Mouse (Mus musculus): ENCODE results near the gene 3110040M04Rik.
"Not testable (repeated sequence)": the region's sequence is repeated elsewhere in the genome, so short reads cannot be mapped to it uniquely, and the experiment has no call there.

Gene 3110040M04Rik

GRCm38 (mm10) chr1:151192075-151192474 is 11.8 kb upstream of the 3110040M04Rik start, which contains the start of gene Gm8947:
Gene Gm8947 (plus strand): TSS chr1:151192376.
- in situ Hi-C loops (cut with MboI, MseI), result not testable (repeated sequence)

- in situ Hi-C loops (cut with MboI, MseI), result not testable (repeated sequence)
Observed at GRCm38 (mm10) chr1:151192739-151193138, 11.2 kb upstream of the 3110040M04Rik start.

GRCm38 (mm10) chr1:151195986-151196385 is 7.9 kb upstream of the 3110040M04Rik start:
- in situ Hi-C loops (cut with MboI, MseI), result not testable (repeated sequence)

- in situ Hi-C loops (cut with MboI, MseI), result not testable (repeated sequence)
Observed at GRCm38 (mm10) chr1:151196690-151197089, 7.2 kb upstream of the 3110040M04Rik start.

- in situ Hi-C loops (cut with MboI, MseI), result not testable (repeated sequence)
Observed at GRCm38 (mm10) chr1:151198120-151198519, 5.8 kb upstream of the 3110040M04Rik start, which contains the start of gene Gm47995. Gene Gm47995 (plus strand): TSS chr1:151198448.

GRCm38 (mm10) chr1:151200620-151201019 is 3.3 kb upstream of the 3110040M04Rik start:
- in situ Hi-C loops (cut with MboI, MseI), result not testable (repeated sequence)

- in situ Hi-C loops (cut with MboI, MseI), result not testable (repeated sequence)
Observed at GRCm38 (mm10) chr1:151202771-151203170, 1.1 kb upstream of the 3110040M04Rik start.

GRCm38 (mm10) chr1:151208493-151208892 is 4.6 kb downstream of the 3110040M04Rik start:
- in situ Hi-C loops (cut with MboI, MseI), result not testable (repeated sequence)

- in situ Hi-C loops (cut with MboI, MseI), result not testable (repeated sequence)
Observed at GRCm38 (mm10) chr1:151208944-151209343, 5.0 kb downstream of the 3110040M04Rik start.

- in situ Hi-C loops (cut with MboI, MseI), result not testable (repeated sequence)
Observed at GRCm38 (mm10) chr1:151209824-151210355, 6.0 kb downstream of the 3110040M04Rik start, which contains the start of gene Gm47996. Gene Gm47996 (plus strand): TSS chr1:151210131.

GRCm38 (mm10) chr1:151211666-151212065 is 7.7 kb downstream of the 3110040M04Rik start:
- in situ Hi-C loops (cut with MboI, MseI), result not testable (repeated sequence)

- in situ Hi-C loops (cut with MboI, MseI), result no loop called here
Observed at GRCm38 (mm10) chr1:151214862-151215261, 10.9 kb downstream of the 3110040M04Rik start.

- in situ Hi-C loops (cut with MboI, MseI), result no loop called here
Observed at GRCm38 (mm10) chr1:151215985-151216384, 12.1 kb downstream of the 3110040M04Rik start.

- in situ Hi-C loops (cut with MboI, MseI), result no loop called here
Observed at GRCm38 (mm10) chr1:151216417-151216816, 12.5 kb downstream of the 3110040M04Rik start.

- in situ Hi-C loops (cut with MboI, MseI), result no loop called here
Observed at GRCm38 (mm10) chr1:151219045-151219444, 15.1 kb downstream of the 3110040M04Rik start.

- in situ Hi-C loops (cut with MboI, MseI), result no loop called here
Observed at GRCm38 (mm10) chr1:151220098-151220497, 16.2 kb downstream of the 3110040M04Rik start.

- in situ Hi-C loops (cut with MboI, MseI), result no loop called here
Observed at GRCm38 (mm10) chr1:151222561-151223267, 18.8 kb downstream of the 3110040M04Rik start.

GRCm38 (mm10) chr1:151223377-151223776 is 19.5 kb downstream of the 3110040M04Rik start:
- in situ Hi-C loops (cut with MboI, MseI), result no loop called here

- in situ Hi-C loops (cut with MboI, MseI), result no loop called here
Observed at GRCm38 (mm10) chr1:151224536-151224935, 20.6 kb downstream of the 3110040M04Rik start.

- in situ Hi-C loops (cut with MboI, MseI), result no loop called here
Observed at GRCm38 (mm10) chr1:151227506-151227905, 23.6 kb downstream of the 3110040M04Rik start.

GRCm38 (mm10) chr1:151228320-151228989 is 24.5 kb downstream of the 3110040M04Rik start:
- in situ Hi-C loops (cut with MboI, MseI), result no loop called here

GRCm38 (mm10) chr1:151232346-151232745 is 28.4 kb downstream of the 3110040M04Rik start:
- in situ Hi-C loops (cut with MboI, MseI), result no loop called here

Measured in T-helper 17 cell (primary cell).